ENCODE assay signal across 35 mouse cellular contexts in the genomic region with DNA sequence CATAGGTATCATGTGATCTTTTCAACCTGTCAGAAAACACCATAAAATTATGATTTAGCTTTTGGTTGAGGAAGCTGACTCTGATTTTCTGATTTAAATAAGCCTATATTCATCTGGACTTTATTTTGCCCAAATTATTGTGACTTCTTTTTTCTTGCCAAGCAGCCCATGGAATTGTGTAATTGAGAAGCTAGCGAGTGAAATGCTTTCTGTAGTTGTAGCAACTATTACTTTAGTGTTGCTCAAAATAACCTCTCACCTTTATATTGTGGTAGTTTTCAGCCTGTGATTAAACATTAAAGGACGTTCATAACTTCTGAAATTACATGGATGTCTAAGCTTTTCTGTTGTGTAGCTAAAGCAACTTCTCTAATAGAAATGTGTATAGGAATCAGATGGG.
"Had no signal": no experiment of that assay in that cellular context is flagged by ENCODE, and none has a peak within 500 bp of the region (broad histone marks: within the 10 kb centered on the region; RNA-seq: fewer than 3 reads in every experiment).

No protein-coding gene starts in this region.

- DNase-seq: heart, postnatal 10 days; heart, postnatal 14 days; heart, postnatal 36 days; heart, postnatal 4 days; kidney, adult 11 months; kidney, adult 18-20 months; kidney, adult 2 months; kidney, adult 8-10 months; kidney, adult 9 months; kidney, postnatal 10 days; kidney, postnatal 14 days; kidney, postnatal 25 days; kidney, postnatal 36 days; kidney, postnatal 4 days; layer of hippocampus, adult 9-11 months; layer of hippocampus, postnatal 36 days had no signal

- H3K9me3 ChIP-seq: heart, embryonic 10.5 days; heart, embryonic 12.5 days; heart, embryonic 13.5 days; heart, embryonic 15.5 days; hindbrain, embryonic 10.5 days; hindbrain, embryonic 12.5 days; hindbrain, embryonic 13.5 days; hindbrain, embryonic 15.5 days; intestine, embryonic 15.5 days; kidney, embryonic 15.5 days had no signal

- H3K4me2 ChIP-seq: heart, embryonic 11.5 days; heart, embryonic 12.5 days; heart, embryonic 13.5 days; heart, embryonic 15.5 days; hindbrain, embryonic 12.5 days; hindbrain, embryonic 13.5 days; hindbrain, embryonic 14.5 days; hindbrain, embryonic 15.5 days; intestine, embryonic 15.5 days; kidney, embryonic 15.5 days had no signal

- H3K4me3 ChIP-seq: heart, embryonic 10.5 days; heart, embryonic 12.5 days; heart, embryonic 13.5 days; heart, embryonic 15.5 days; hindbrain, embryonic 10.5 days; hindbrain, embryonic 12.5 days; hindbrain, embryonic 13.5 days; hindbrain, embryonic 15.5 days; intestine, embryonic 15.5 days; kidney, embryonic 15.5 days; layer of hippocampus, adult 2 months had no signal

- H3K27ac ChIP-seq: heart, embryonic 10.5 days; heart, embryonic 13.5 days; heart, embryonic 15.5 days; hindbrain, embryonic 10.5 days; hindbrain, embryonic 12.5 days; hindbrain, embryonic 13.5 days; hindbrain, embryonic 14.5 days; hindbrain, embryonic 15.5 days; hindbrain, postnatal 0 days; intestine, embryonic 15.5 days; kidney, embryonic 15.5 days; kidney, postnatal 0 days; layer of hippocampus, adult 2 months had no signal

- H3K9ac ChIP-seq: heart, embryonic 12.5 days; heart, embryonic 13.5 days; heart, embryonic 15.5 days; hindbrain, embryonic 12.5 days; hindbrain, embryonic 13.5 days; hindbrain, embryonic 14.5 days; hindbrain, embryonic 15.5 days; intestine, embryonic 15.5 days; kidney, embryonic 15.5 days had no signal

- ATAC-seq: hindbrain, embryonic 16.5 days; hindbrain, postnatal 0 days; inflammation-experienced regulatory T-cells, adult 6 months; intestine, embryonic 15.5 days; intestine, embryonic 16.5 days; intestine, postnatal 0 days had no signal

- H3K27me3 ChIP-seq: heart, embryonic 12.5 days; heart, embryonic 13.5 days; heart, embryonic 15.5 days; hindbrain, embryonic 12.5 days; hindbrain, embryonic 13.5 days; hindbrain, embryonic 15.5 days; intestine, embryonic 15.5 days; kidney, embryonic 15.5 days had no signal

- H3K4me1 ChIP-seq: heart, embryonic 10.5 days; hindbrain, embryonic 10.5 days; hindbrain, embryonic 12.5 days; hindbrain, embryonic 13.5 days; hindbrain, embryonic 15.5 days; intestine, embryonic 15.5 days; kidney, embryonic 15.5 days had no signal
